Mouse (Mus musculus) spleen, adult 2 months (tissue): ENCODE measurements at regions not wholly inside any gene's neighbourhood (a gene's known extent, or its start where the extent isn't known, plus 50 kb on each side); places are given as distances from the start of the nearest gene placed in this dataset.

Source experiments
- CTCF ChIP-seq: fragments of 200-500 bp; IDR thresholded peaks from 2 replicates; pipeline ENCODE4 v1.5.1; 2011; ENCODE audit warnings: mild to moderate bottlenecking, inconsistent platforms; ENCODE audit not compliant: insufficient read depth, insufficient read length, insufficient replicate concordance; ENCODE audit errors: extremely low read depth
- POLR2A ChIP-seq: fragments of 200-500 bp; IDR thresholded peaks from 2 replicates; pipeline ENCODE4 v1.6.1; 2011; ENCODE audit warnings: low read depth, low read length, inconsistent platforms

DNA sequence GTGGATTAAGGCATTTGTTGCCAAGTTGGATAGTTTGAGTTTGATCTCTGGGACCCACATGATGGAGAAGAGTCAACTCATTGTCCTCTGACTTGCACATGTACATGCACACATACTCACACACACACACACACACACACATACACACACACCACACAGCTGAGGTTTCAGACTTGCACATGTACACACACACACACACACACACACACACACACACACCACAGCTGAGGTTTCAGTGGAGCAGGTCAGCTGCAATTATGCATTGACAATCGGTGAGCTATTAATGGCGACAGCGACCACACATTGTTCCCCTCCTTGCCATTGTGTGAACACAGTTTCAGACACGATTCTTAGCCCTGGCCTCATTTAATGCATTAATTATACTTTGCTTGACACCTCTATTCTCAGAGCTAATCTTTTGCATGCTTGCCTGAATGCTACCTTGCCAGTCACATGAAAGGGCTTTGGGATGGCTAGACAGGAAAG is 90.2 kb downstream of the Vegfa start:
- TF ChIP-seq CTCF (no peak), POLR2A (no peak)
